Mouse (Mus musculus): Measurements from ENCODE around the gene Etfbkmt. TPM values are rescaled to one million over a fixed set of nuclear protein-coding genes. Genes with fewer than 3 reads are reported as not detected.
A peak's percentile ranks its signal among the peaks of the same experiment; 100 is the strongest.
"Not testable (repeated sequence)": the region's sequence is repeated elsewhere in the genome, so short reads cannot be mapped to it uniquely, and the experiment has no call there.

The Etfbkmt gene
- polyA plus RNA-seq, 1 experiment: 24.5 TPM

GRCm38 (mm10) chr6:149184007-149184406 is 44.4 kb downstream of the Etfbkmt start:
- H3K4me3 ChIP-seq (ENCODE audit: low read depth, low read length): no peak overlapping the region
- H3K9ac ChIP-seq (ENCODE audit: low read depth, poor library complexity, severe bottlenecking): no peak overlapping the region
- no peak for TF ChIP-seq POLR2A (IDR thresholded peaks at IDR 0.05; ENCODE audit: insufficient read depth, low read length)
- TF ChIP-seq CTCF (IDR thresholded peaks at IDR 0.05; ENCODE audit: low read depth, low read length): no peak
- no peak for TF ChIP-seq EP300 (IDR thresholded peaks at IDR 0.05; ENCODE audit: insufficient read depth, low read depth, low read length)
- no peak overlapping the region for H3K27ac ChIP-seq (ENCODE audit: insufficient read depth, low read length)
- no peaks in the 10 kb centered on the region for H3K27me3 ChIP-seq (ENCODE audit: control insufficient read depth, insufficient read depth, low read length, poor library complexity, severe bottlenecking)
- peaks cover 31% of the 10 kb centered on the region for H3K36me3 ChIP-seq (ENCODE audit: control insufficient read depth, insufficient read depth, low read length, poor library complexity, severe bottlenecking)
- H3K9me3 ChIP-seq (replicated peaks; ENCODE audit: control insufficient read depth, insufficient read depth, low read length, poor library complexity, severe bottlenecking): peaks cover 16% of the 10 kb centered on the region
- peaks cover 1% of the 10 kb centered on the region for H3K4me1 ChIP-seq (ENCODE audit: control insufficient read depth, insufficient read depth, low read length)

GRCm38 (mm10) chr6:149187371-149187770 is 47.7 kb downstream of the Etfbkmt start:
- peaks cover 22% of the 10 kb centered on the region for H3K9me3 ChIP-seq (replicated peaks; ENCODE audit: control insufficient read depth, insufficient read depth, low read length, poor library complexity, severe bottlenecking)
- peaks cover 11% of the 10 kb centered on the region for H3K36me3 ChIP-seq (ENCODE audit: control insufficient read depth, insufficient read depth, low read length, poor library complexity, severe bottlenecking)
- H3K9ac ChIP-seq (ENCODE audit: low read depth, poor library complexity, severe bottlenecking): no peak overlapping the region
- no peak overlapping the region for H3K27ac ChIP-seq (ENCODE audit: insufficient read depth, low read length)
- no peaks in the 10 kb centered on the region for H3K27me3 ChIP-seq (ENCODE audit: control insufficient read depth, insufficient read depth, low read length, poor library complexity, severe bottlenecking)
- H3K4me3 ChIP-seq (ENCODE audit: low read depth, low read length): 0 out of 2 replicates have a peak overlapping the region, but pooled peaks have one; percentile 21
- TF ChIP-seq EP300 (IDR thresholded peaks at IDR 0.05; ENCODE audit: insufficient read depth, low read depth, low read length) (no peak), POLR2A (IDR thresholded peaks at IDR 0.05; ENCODE audit: insufficient read depth, low read length) (no peak), CTCF (IDR thresholded peaks at IDR 0.05; ENCODE audit: low read depth, low read length) (no peak)
- H3K4me1 ChIP-seq (ENCODE audit: control insufficient read depth, insufficient read depth, low read length): peaks cover 3% of the 10 kb centered on the region

GRCm38 (mm10) chr6:149188041-149188924 is 48.6 kb downstream of the Etfbkmt start, which contains the start of gene Amn1:
Gene Amn1 (minus strand): TSS chr6:149188712.
- peaks cover 24% of the 10 kb centered on the region for H3K9me3 ChIP-seq (replicated peaks; ENCODE audit: control insufficient read depth, insufficient read depth, low read length, poor library complexity, severe bottlenecking)
- H3K36me3 ChIP-seq (ENCODE audit: control insufficient read depth, insufficient read depth, low read length, poor library complexity, severe bottlenecking): peaks cover 6% of the 10 kb centered on the region
- H3K9ac ChIP-seq (ENCODE audit: low read depth, poor library complexity, severe bottlenecking): peak within 1 kb of the TSS; percentile 64
- H3K27me3 ChIP-seq (ENCODE audit: control insufficient read depth, insufficient read depth, low read length, poor library complexity, severe bottlenecking): no peaks in the 10 kb centered on the region
- TF ChIP-seq POLR2A (IDR thresholded peaks at IDR 0.05; ENCODE audit: insufficient read depth, low read length) (peak; percentile 39), CTCF (IDR thresholded peaks at IDR 0.05; ENCODE audit: low read depth, low read length) (no peak)
- H3K4me3 ChIP-seq (ENCODE audit: low read depth, low read length): peak within 1 kb of the TSS; percentile 94
- peaks cover 3% of the 10 kb centered on the region for H3K4me1 ChIP-seq (ENCODE audit: control insufficient read depth, insufficient read depth, low read length)
- no peak within 1 kb of the TSS for H3K27ac ChIP-seq (ENCODE audit: insufficient read depth, low read length)

DNA sequence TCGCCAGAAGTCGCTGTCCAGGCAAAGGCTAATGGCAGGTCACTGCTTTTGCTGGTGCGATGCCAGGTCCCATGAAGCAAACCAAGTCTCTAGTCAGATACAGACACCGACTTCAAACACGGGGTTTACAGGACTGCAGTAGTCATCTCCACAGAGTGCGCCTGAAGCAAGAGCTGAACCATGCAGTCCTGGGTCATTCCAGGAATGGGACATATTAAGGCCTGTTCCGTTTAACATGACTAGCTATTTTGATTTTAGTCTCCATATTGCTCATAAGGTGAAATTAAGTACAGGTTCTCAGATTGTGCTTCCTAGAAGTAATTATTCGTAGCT is 49.2 kb downstream of the Etfbkmt start:
- peaks cover 3% of the 10 kb centered on the region for H3K4me1 ChIP-seq (ENCODE audit: control insufficient read depth, insufficient read depth, low read length)
- H3K36me3 ChIP-seq (ENCODE audit: control insufficient read depth, insufficient read depth, low read length, poor library complexity, severe bottlenecking): peaks cover 2% of the 10 kb centered on the region; the same call in 1 of the 2 replicates
- TF ChIP-seq CTCF (IDR thresholded peaks at IDR 0.05; ENCODE audit: low read depth, low read length) (no peak), POLR2A (IDR thresholded peaks at IDR 0.05; ENCODE audit: insufficient read depth, low read length) (no peak), EP300 (IDR thresholded peaks at IDR 0.05; ENCODE audit: insufficient read depth, low read depth, low read length) (no peak)
- peak overlapping the region; percentile 94 for H3K4me3 ChIP-seq (ENCODE audit: low read depth, low read length)
- H3K27me3 ChIP-seq (ENCODE audit: control insufficient read depth, insufficient read depth, low read length, poor library complexity, severe bottlenecking): no peaks in the 10 kb centered on the region
- no peak overlapping the region for H3K9ac ChIP-seq (ENCODE audit: low read depth, poor library complexity, severe bottlenecking)
- H3K27ac ChIP-seq (ENCODE audit: insufficient read depth, low read length): no peak overlapping the region
- peaks cover 30% of the 10 kb centered on the region for H3K9me3 ChIP-seq (replicated peaks; ENCODE audit: control insufficient read depth, insufficient read depth, low read length, poor library complexity, severe bottlenecking)

DNA sequence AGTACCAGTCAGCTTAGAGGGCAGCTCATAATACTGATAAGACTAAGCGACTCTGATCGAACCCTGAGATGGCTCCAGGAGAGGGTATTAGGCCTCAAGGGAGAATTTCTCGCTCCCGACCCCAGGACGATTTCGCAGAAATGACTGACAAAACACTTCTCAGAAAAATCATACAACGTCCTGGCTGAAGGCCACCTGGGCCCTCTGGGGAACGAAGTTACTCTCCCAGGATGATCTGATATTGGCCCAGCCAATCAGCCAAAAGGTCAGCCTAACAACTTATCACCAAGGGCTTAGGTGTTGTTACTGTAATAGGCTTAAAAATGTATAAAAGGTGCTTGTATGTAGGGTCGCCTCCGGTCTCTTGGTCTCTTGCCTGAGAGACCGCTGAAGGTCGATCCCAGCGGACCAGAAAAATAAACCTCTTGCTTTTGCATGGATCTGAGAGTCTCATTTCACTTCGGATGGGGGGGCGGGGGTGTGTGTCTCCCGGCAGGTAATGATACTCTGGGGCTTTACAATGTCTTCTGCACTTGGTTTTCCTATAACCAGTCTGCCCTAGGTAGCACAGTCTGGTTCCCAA is 49.8 kb downstream of the Etfbkmt start:
- no peak overlapping the region for H3K9ac ChIP-seq (ENCODE audit: low read depth, poor library complexity, severe bottlenecking)
- H3K27me3 ChIP-seq (ENCODE audit: control insufficient read depth, insufficient read depth, low read length, poor library complexity, severe bottlenecking): no peaks in the 10 kb centered on the region
- H3K4me3 ChIP-seq (ENCODE audit: low read depth, low read length): no peak overlapping the region
- no peak overlapping the region for H3K27ac ChIP-seq (ENCODE audit: insufficient read depth, low read length)
- H3K9me3 ChIP-seq (replicated peaks; ENCODE audit: control insufficient read depth, insufficient read depth, low read length, poor library complexity, severe bottlenecking): peaks cover 31% of the 10 kb centered on the region
- H3K4me1 ChIP-seq (ENCODE audit: control insufficient read depth, insufficient read depth, low read length): peaks cover 3% of the 10 kb centered on the region
- H3K36me3 ChIP-seq (ENCODE audit: control insufficient read depth, insufficient read depth, low read length, poor library complexity, severe bottlenecking): no peaks in the 10 kb centered on the region
- no peak for TF ChIP-seq EP300 (IDR thresholded peaks at IDR 0.05; ENCODE audit: insufficient read depth, low read depth, low read length)
- TF ChIP-seq CTCF (IDR thresholded peaks at IDR 0.05; ENCODE audit: low read depth, low read length): no peak
- no peak for TF ChIP-seq POLR2A (IDR thresholded peaks at IDR 0.05; ENCODE audit: insufficient read depth, low read length)

GRCm38 (mm10) chr6:149191951-149192350 is 52.3 kb downstream of the Etfbkmt start:
- not testable (repeated sequence) for H3K4me3 ChIP-seq (ENCODE audit: low read depth, low read length); H3K4me1 ChIP-seq (ENCODE audit: control insufficient read depth, insufficient read depth, low read length); H3K36me3 ChIP-seq (ENCODE audit: control insufficient read depth, insufficient read depth, low read length, poor library complexity, severe bottlenecking); H3K27me3 ChIP-seq (ENCODE audit: control insufficient read depth, insufficient read depth, low read length, poor library complexity, severe bottlenecking); H3K9ac ChIP-seq (ENCODE audit: low read depth, poor library complexity, severe bottlenecking); H3K27ac ChIP-seq (ENCODE audit: insufficient read depth, low read length)
- peaks cover 31% of the 10 kb centered on the region for H3K9me3 ChIP-seq (replicated peaks; ENCODE audit: control insufficient read depth, insufficient read depth, low read length, poor library complexity, severe bottlenecking)
